Comparison of ENCODE assay signal across 7 mouse cellular contexts in genomic region chr11:29514325-29514681, GRCm38 (mm10). TPM values are rescaled to one million over a fixed set of nuclear protein-coding genes. Genes with fewer than 3 reads are reported as not detected.
A peak's percentile ranks its signal among the peaks of the same experiment; 100 is the strongest.
DNase-seq lines count a peak whose midpoint lies in the region; ATAC-seq and TF ChIP-seq lines count a peak whose summit lies in the region.

No protein-coding gene starts in this region.

- H3K27ac ChIP-seq in testis, adult 2 months (ENCODE audit: control insufficient read depth, insufficient read depth, low read depth, low read length): peak overlapping the region; percentile 69
- H3K27ac ChIP-seq in forebrain, embryonic 12.5 days: peak overlapping the region; percentile 69; the same call in 1 of the 2 replicates
- H3K27ac ChIP-seq in liver, embryonic 13.5 days: peak overlapping the region; percentile 81
- peak overlapping the region; percentile 85 for H3K27ac ChIP-seq in stomach, embryonic 15.5 days

- H3K9ac ChIP-seq in forebrain, embryonic 12.5 days: peak overlapping the region; percentile 76
- H3K9ac ChIP-seq in liver, embryonic 13.5 days: peak overlapping the region; percentile 82
- H3K9ac ChIP-seq in stomach, embryonic 15.5 days: peak overlapping the region; percentile 56; the same call in 1 of the 2 replicates

- no peak for DNase-seq in testis, postnatal 14 days (ENCODE audit: low spot score)
- DNase-seq in liver, embryonic 13.5 days: no peak
- no peak for DNase-seq in urinary bladder, postnatal 4 days (ENCODE audit: low spot score in 2 of 2)
- DNase-seq in gastrocnemius, postnatal 25 days: no peak

- no peaks in the 10 kb centered on the region for H3K36me3 ChIP-seq in testis, adult 2 months (ENCODE audit: control insufficient read depth, insufficient read depth, low read length)
- H3K36me3 ChIP-seq in forebrain, embryonic 12.5 days (replicated peaks): peaks cover 12% of the 10 kb centered on the region; the same call in 1 of the 2 replicates
- H3K36me3 ChIP-seq in liver, embryonic 13.5 days: peaks cover 20% of the 10 kb centered on the region
- H3K36me3 ChIP-seq in stomach, embryonic 15.5 days: no peaks in the 10 kb centered on the region

- H3K4me3 ChIP-seq in testis, adult 2 months (ENCODE audit: control insufficient read depth, low read depth, low read length): peak overlapping the region; percentile 88
- H3K4me3 ChIP-seq in forebrain, embryonic 12.5 days (replicated peaks): peak overlapping the region; percentile 60
- H3K4me3 ChIP-seq in liver, embryonic 13.5 days (replicated peaks): peak overlapping the region; percentile 75
- peak overlapping the region; percentile 71 for H3K4me3 ChIP-seq in stomach, embryonic 15.5 days (replicated peaks)

- TF ChIP-seq POLR2A in testis, adult 2 months (IDR thresholded peaks at IDR 0.05; ENCODE audit: control insufficient read depth, low read depth, low read length): no peak

- ATAC-seq in forebrain, embryonic 12.5 days (ENCODE audit: low FRiP score): no peak
- ATAC-seq in liver, embryonic 13.5 days (ENCODE audit: low read depth): no peak
- no peak for ATAC-seq in stomach, embryonic 15.5 days (ENCODE audit: insufficient read depth, low FRiP score, low read depth)

- H3K4me2 ChIP-seq in forebrain, embryonic 12.5 days: peak overlapping the region; percentile 66
- peak overlapping the region; percentile 77 for H3K4me2 ChIP-seq in liver, embryonic 13.5 days
- peak overlapping the region; percentile 68 for H3K4me2 ChIP-seq in stomach, embryonic 15.5 days

- peaks cover 3% of the 10 kb centered on the region; the same call in 1 of the 2 replicates for H3K4me1 ChIP-seq in testis, adult 2 months (ENCODE audit: control insufficient read depth, insufficient read depth, low read length)
- H3K4me1 ChIP-seq in forebrain, embryonic 12.5 days: peaks cover 7% of the 10 kb centered on the region
- H3K4me1 ChIP-seq in liver, embryonic 13.5 days (replicated peaks): peaks cover 24% of the 10 kb centered on the region
- 0 out of 2 replicates have a peak, but pooled peaks cover 4% of the 10 kb centered on the region for H3K4me1 ChIP-seq in stomach, embryonic 15.5 days

- H3K9me3 ChIP-seq in forebrain, embryonic 12.5 days: no peaks in the 10 kb centered on the region
- H3K9me3 ChIP-seq in liver, embryonic 13.5 days (replicated peaks): no peaks in the 10 kb centered on the region
- no peaks in the 10 kb centered on the region for H3K9me3 ChIP-seq in stomach, embryonic 15.5 days

- no peak for TF ChIP-seq CTCF in testis, adult 2 months (IDR thresholded peaks at IDR 0.05; ENCODE audit: control insufficient read depth, insufficient read depth, insufficient replicate concordance, low read depth, low read length)

- WGBS in forebrain, embryonic 12.5 days: 33% methylated on average over 10 of the region's 10 CpGs
- 6% methylated on average over 10 of the region's 10 CpGs for WGBS in liver, embryonic 13.5 days (ENCODE audit: insufficient replicate concordance)
- WGBS in stomach, embryonic 15.5 days: 17% methylated on average over 10 of the region's 10 CpGs

- no peaks in the 10 kb centered on the region for H3K27me3 ChIP-seq in testis, adult 2 months (ENCODE audit: control insufficient read depth, insufficient read depth, low read length)
- no peaks in the 10 kb centered on the region for H3K27me3 ChIP-seq in forebrain, embryonic 12.5 days
- H3K27me3 ChIP-seq in liver, embryonic 13.5 days: 0 out of 2 replicates have a peak, but pooled peaks cover 3% of the 10 kb centered on the region
- H3K27me3 ChIP-seq in stomach, embryonic 15.5 days (replicated peaks): no peaks in the 10 kb centered on the region

RNA-seq across cellular contexts. Expression of gene Prorsd1, which starts 0.5 kb away (rescaled TPM):
- 1.1 and 1.3 TPM in 2 replicates for polyA plus RNA-seq in testis, adult 2 months (2012; rRNA removed)
- polyA plus RNA-seq in forebrain, embryonic 12.5 days (2016; fragmentation: Nextera tagmentation; extraction: Ambion mirVana): 14.3 and 18.6 TPM in 2 replicates
- 25.0 and 29.8 TPM in 2 replicates for polyA plus RNA-seq in liver, embryonic 13.5 days (2015; fragmentation: Nextera tagmentation; extraction: Ambion mirVana)
- 32.3 and 33.8 TPM in 2 replicates for polyA plus RNA-seq in stomach, embryonic 15.5 days (2015; fragmentation: Nextera tagmentation; extraction: Ambion mirVana)
- 10 to 100 TPM; 18.1 to 20.7 TPM for total RNA-seq in gastrocnemius, postnatal 25 days (2021)

RNA-seq across cellular contexts. Expression of gene Mtif2, which starts 11.9 kb away (rescaled TPM):
- 10.4 and 11.9 TPM in 2 replicates for polyA plus RNA-seq in testis, adult 2 months (2012; rRNA removed)
- polyA plus RNA-seq in forebrain, embryonic 12.5 days (2016; fragmentation: Nextera tagmentation; extraction: Ambion mirVana): 54.2 and 56.1 TPM in 2 replicates
- 29.3 and 32.5 TPM in 2 replicates for polyA plus RNA-seq in liver, embryonic 13.5 days (2015; fragmentation: Nextera tagmentation; extraction: Ambion mirVana)
- 47.1 and 47.3 TPM in 2 replicates for polyA plus RNA-seq in stomach, embryonic 15.5 days (2015; fragmentation: Nextera tagmentation; extraction: Ambion mirVana)
- 10 to 100 TPM; 24.8 to 29.7 TPM for total RNA-seq in gastrocnemius, postnatal 25 days (2021)

RNA-seq across cellular contexts. Expression of gene Clhc1, which starts 33.4 kb away (rescaled TPM):
- polyA plus RNA-seq in testis, adult 2 months (2012; rRNA removed): 6.8 and 10.8 TPM in 2 replicates
- 0.26 and 0.42 TPM in 2 replicates for polyA plus RNA-seq in forebrain, embryonic 12.5 days (2016; fragmentation: Nextera tagmentation; extraction: Ambion mirVana)
- polyA plus RNA-seq in liver, embryonic 13.5 days (2015; fragmentation: Nextera tagmentation; extraction: Ambion mirVana): 0.05 and 0.07 TPM in 2 replicates
- 0.08 and 0.17 TPM in 2 replicates for polyA plus RNA-seq in stomach, embryonic 15.5 days (2015; fragmentation: Nextera tagmentation; extraction: Ambion mirVana)
- not detected for total RNA-seq in gastrocnemius, postnatal 25 days (2021)

RNA-seq across cellular contexts. Expression of gene Rps27a, which starts 33.6 kb away (rescaled TPM):
- polyA plus RNA-seq in testis, adult 2 months (2012; rRNA removed): 88.7 and 95.0 TPM in 2 replicates
- 790 and 842 TPM in 2 replicates for polyA plus RNA-seq in forebrain, embryonic 12.5 days (2016; fragmentation: Nextera tagmentation; extraction: Ambion mirVana)
- 964 and 1,016 TPM in 2 replicates for polyA plus RNA-seq in liver, embryonic 13.5 days (2015; fragmentation: Nextera tagmentation; extraction: Ambion mirVana)
- polyA plus RNA-seq in stomach, embryonic 15.5 days (2015; fragmentation: Nextera tagmentation; extraction: Ambion mirVana): 947 and 1,105 TPM in 2 replicates
- total RNA-seq in gastrocnemius, postnatal 25 days (2021): 100 to 1,000 TPM; 360 to 392 TPM
